ENCODE assay signal across 13 mouse cellular contexts in genomic region chr15:26718390-26719036, GRCm38 (mm10).
DNase-seq lines count a peak whose midpoint lies in the region; ATAC-seq and TF ChIP-seq lines count a peak whose summit lies in the region.
"Had no signal": no experiment of that assay in that cellular context is flagged by ENCODE, and none has a peak within 500 bp of the region (broad histone marks: within the 10 kb centered on the region; RNA-seq: fewer than 3 reads in every experiment).

No protein-coding gene starts in this region.

- H3K27ac ChIP-seq in heart, embryonic 13.5 days (replicated peaks) = peak overlapping the region; percentile 59
- H3K27ac ChIP-seq in lung, embryonic 15.5 days = 0 out of 2 replicates have a peak overlapping the region, but pooled peaks have one; percentile 8
- peak overlapping the region; percentile 79 for H3K27ac ChIP-seq in limb, embryonic 10.5 days
- peak overlapping the region; percentile 31; the same call in 1 of the 2 replicates for H3K27ac ChIP-seq in stomach, postnatal 0 days (replicated peaks)
- H3K27ac ChIP-seq: macrophage had no signal

- no peak overlapping the region for H3K4me2 ChIP-seq in heart, embryonic 13.5 days
- no peak overlapping the region for H3K4me2 ChIP-seq in lung, embryonic 15.5 days
- no peak overlapping the region for H3K4me2 ChIP-seq in stomach, postnatal 0 days (replicated peaks; ENCODE audit: low read depth)
- H3K4me2 ChIP-seq: liver, embryonic 11.5 days had no signal

- H3K4me1 ChIP-seq in heart, embryonic 13.5 days = peaks cover 28% of the 10 kb centered on the region
- H3K4me1 ChIP-seq in lung, embryonic 15.5 days = peaks cover 18% of the 10 kb centered on the region; the same call in 1 of the 2 replicates
- peaks cover 27% of the 10 kb centered on the region for H3K4me1 ChIP-seq in limb, embryonic 10.5 days
- H3K4me1 ChIP-seq in stomach, postnatal 0 days (replicated peaks; ENCODE audit: control insufficient read depth, insufficient read depth) = no peaks in the 10 kb centered on the region; the same call in 1 of the 2 replicates

- no peak for TF ChIP-seq CTCF in stomach, postnatal 0 days (IDR thresholded peaks at IDR 0.05; ENCODE audit: low read depth)

- H3K4me3 ChIP-seq in heart, embryonic 13.5 days = no peak overlapping the region
- H3K4me3 ChIP-seq in lung, embryonic 15.5 days = no peak overlapping the region
- no peak overlapping the region for H3K4me3 ChIP-seq in limb, embryonic 10.5 days
- no peak overlapping the region for H3K4me3 ChIP-seq in stomach, postnatal 0 days (ENCODE audit: low read depth, low read length)

- H3K9me3 ChIP-seq in heart, embryonic 13.5 days = no peaks in the 10 kb centered on the region
- no peaks in the 10 kb centered on the region for H3K9me3 ChIP-seq in lung, embryonic 15.5 days
- no peaks in the 10 kb centered on the region for H3K9me3 ChIP-seq in limb, embryonic 10.5 days (replicated peaks)
- no peaks in the 10 kb centered on the region for H3K9me3 ChIP-seq in stomach, postnatal 0 days (ENCODE audit: control insufficient read depth, low read length)

- WGBS in heart, embryonic 13.5 days = 35% methylated on average over 5 of the region's 5 CpGs
- 29% methylated on average over 5 of the region's 5 CpGs for WGBS in lung, embryonic 15.5 days
- 36% methylated on average over 5 of the region's 5 CpGs for WGBS in limb, embryonic 10.5 days
- 28% methylated on average over 5 of the region's 5 CpGs for WGBS in stomach, postnatal 0 days

- H3K36me3 ChIP-seq in heart, embryonic 13.5 days = no peaks in the 10 kb centered on the region
- no peaks in the 10 kb centered on the region for H3K36me3 ChIP-seq in lung, embryonic 15.5 days
- no peaks in the 10 kb centered on the region for H3K36me3 ChIP-seq in limb, embryonic 10.5 days
- H3K36me3 ChIP-seq in stomach, postnatal 0 days (ENCODE audit: control insufficient read depth, insufficient read depth, low read length) = no peaks in the 10 kb centered on the region

- intact Hi-C loops in heart, postnatal 36 days (cut with DNase I) = no loop called here

- no peak for DNase-seq in heart, postnatal 36 days
- DNase-seq in lung, postnatal 10 days = no peak
- DNase-seq in limb, embryonic 10.5 days (ENCODE audit: low spot score) = no peak
- no peak for DNase-seq in stomach, postnatal 0 days (ENCODE audit: low spot score)
- DNase-seq in frontal cortex, adult 2 months (ENCODE audit: extremely low spot score in 1 of 2, low spot score in 1 of 2) = no peak
- DNase-seq: cerebellum, adult 11-12 months; thymus, postnatal 4 days had no signal

- H3K9ac ChIP-seq in heart, embryonic 13.5 days = no peak overlapping the region
- no peak overlapping the region for H3K9ac ChIP-seq in lung, embryonic 15.5 days
- no peak overlapping the region for H3K9ac ChIP-seq in stomach, postnatal 0 days (ENCODE audit: low read length)

- TF ChIP-seq EP300 in stomach, postnatal 0 days (optimal IDR thresholded peaks at IDR 0.05) = no peak

- H3K27me3 ChIP-seq in heart, embryonic 13.5 days (replicated peaks) = no peaks in the 10 kb centered on the region
- H3K27me3 ChIP-seq in lung, embryonic 15.5 days = no peaks in the 10 kb centered on the region
- H3K27me3 ChIP-seq in limb, embryonic 10.5 days (ENCODE audit: low read depth, poor library complexity, severe bottlenecking) = no peaks in the 10 kb centered on the region
- no peaks in the 10 kb centered on the region for H3K27me3 ChIP-seq in stomach, postnatal 0 days (ENCODE audit: control insufficient read depth, insufficient read depth, low read length)

- ATAC-seq in heart, embryonic 13.5 days (ENCODE audit: extremely low read depth, insufficient number of reproducible peaks, low FRiP score, low TSS enrichment) = no peak
- no peak for ATAC-seq in lung, embryonic 15.5 days (ENCODE audit: borderline replicate concordance, extremely low read depth, low FRiP score, low TSS enrichment)
- no peak for ATAC-seq in stomach, postnatal 0 days (ENCODE audit: low FRiP score, low TSS enrichment)
- ATAC-seq in monocyte, adult 5-6 weeks (replicated peaks; ENCODE audit: insufficient number of reproducible peaks, low FRiP score, low TSS enrichment, poor library complexity, severe bottlenecking) = no peak
- ATAC-seq: CD4-positive, CD25-positive, alpha-beta regulatory T cell, adult 4 months had no signal

Comparison
In these comparisons a context has a peak if more than half of its experiments do, and no peak if none do; other contexts are left out.
1. H3K27ac ChIP-seq: peak in every context shown above with its lines; median percentile 79 in limb, embryonic 10.5 days; 59 in heart, embryonic 13.5 days; 31 in stomach, postnatal 0 days; 8 in lung, embryonic 15.5 days.